Mouse (Mus musculus) intestine, postnatal 0 days (tissue): ENCODE results near the gene Neb. TPM values are rescaled to one million over a fixed set of nuclear protein-coding genes. Genes with fewer than 3 reads are reported as not detected.

Experiments used
- ATAC-seq: fragments of 200-750 bp; cut with Nextera tagmentation; 2 replicates; pipeline ENCODE4 v1.8.0; 2017; ENCODE audit warnings: mild to moderate bottlenecking, moderate TSS enrichment, moderate library complexity
- H3K27ac ChIP-seq: fragments of 300-500 bp; sonication (generic); 2 replicates; pipeline ENCODE4 v1.5.1; 2014; ENCODE audit warnings: mild to moderate bottlenecking, low read depth, low read length, moderate library complexity
- H3K27me3 ChIP-seq: fragments of 300-500 bp; sonication (generic); replicated peaks from 2 replicates; pipeline ENCODE4 v1.6.1; 2014; ENCODE audit warnings: low read length, mixed read lengths; ENCODE audit not compliant: control insufficient read depth, insufficient read depth
- H3K36me3 ChIP-seq: fragments of 300-500 bp; sonication (generic); 2 replicates; pipeline ENCODE4 v1.6.1; 2014; ENCODE audit warnings: mild to moderate bottlenecking, moderate library complexity; ENCODE audit not compliant: control insufficient read depth, insufficient read depth
- H3K4me1 ChIP-seq: fragments of 300-500 bp; sonication (generic); replicated peaks from 2 replicates; pipeline ENCODE4 v1.6.1; 2014; ENCODE audit warnings: antibody characterized with exemption, low read length, mixed read lengths; ENCODE audit not compliant: control insufficient read depth, insufficient read depth
- H3K4me2 ChIP-seq: fragments of 300-500 bp; sonication (generic); replicated peaks from 2 replicates; pipeline ENCODE4 v1.6.1; 2014; ENCODE audit warnings: low read depth, mild to moderate bottlenecking, moderate library complexity
- H3K4me3 ChIP-seq: fragments of 300-500 bp; sonication (generic); 2 replicates; pipeline ENCODE4 v1.5.1; 2014; ENCODE audit warnings: low read depth, low read length
- H3K9ac ChIP-seq: fragments of 300-500 bp; sonication (generic); 2 replicates; pipeline ENCODE4 v1.6.1; 2014; ENCODE audit warnings: mild to moderate bottlenecking, low read depth, low read length
- H3K9me3 ChIP-seq: fragments of 300-500 bp; sonication (generic); 2 replicates; pipeline ENCODE4 v1.6.1; 2016; ENCODE audit warnings: mixed run types; ENCODE audit not compliant: control insufficient read depth
- CTCF ChIP-seq: sonication (generic); IDR thresholded peaks from 2 replicates; pipeline ENCODE4 v1.5.1; 2016; ENCODE audit warnings: low read depth, mild to moderate bottlenecking, control low read depth, antibody characterized with exemption, moderate library complexity
- WGBS: fragments of 180-500 bp; shearing (Covaris S2); extraction: QIAGEN DNeasy Blood & Tissue Kit; methylation state at CpG from one replicate; pipeline ENCODE4 v1.1.7; 2014; 5-methylcytosine and 5-hydroxymethylcytosine counted together
- polyA plus RNA-seq: library from polyadenylated mRNA; unstranded; fragments of >200 nt; fragmentation: Nextera tagmentation; extraction: Ambion mirVana; gene quantifications from 2 replicates; pipeline ENCODE4 v1.2.1, GENCODE M21; 2015

Neb gene
- polyA plus RNA-seq, 1 experiment from 2014 or later = 0.10 TPM

DNA sequence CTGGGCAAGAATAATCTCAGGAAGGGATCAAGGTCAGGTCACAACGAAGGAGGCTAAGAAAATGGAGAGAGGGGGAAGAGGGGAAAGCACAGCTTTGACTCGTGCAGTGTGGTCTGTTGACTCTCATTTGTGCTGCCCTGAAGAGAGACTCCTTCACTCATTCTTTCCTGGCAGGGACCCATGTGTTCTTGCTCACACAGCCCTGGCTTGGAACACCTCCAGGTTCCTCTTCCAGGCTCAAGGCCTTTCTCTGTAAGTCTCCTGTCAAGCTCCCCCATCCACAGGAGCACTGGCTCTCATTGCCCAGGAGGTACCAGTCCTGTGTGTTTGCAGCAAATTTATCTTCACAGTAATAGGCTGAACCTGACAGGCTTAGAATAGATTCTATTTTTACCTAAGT lies 7.2 kb downstream of the Neb start:
- no peak overlapping the region for H3K9ac ChIP-seq
- no peak overlapping the region for H3K27ac ChIP-seq
- no peaks in the 10 kb centered on the region for H3K27me3 ChIP-seq
- no peak for ATAC-seq
- H3K4me1 ChIP-seq = no peaks in the 10 kb centered on the region
- no peak for TF ChIP-seq CTCF
- WGBS = 15% methylated on average over 2 of the region's 2 CpGs
- H3K4me3 ChIP-seq = no peak overlapping the region
- H3K36me3 ChIP-seq = no peaks in the 10 kb centered on the region
- no peak overlapping the region for H3K4me2 ChIP-seq
- no peaks in the 10 kb centered on the region for H3K9me3 ChIP-seq

DNA sequence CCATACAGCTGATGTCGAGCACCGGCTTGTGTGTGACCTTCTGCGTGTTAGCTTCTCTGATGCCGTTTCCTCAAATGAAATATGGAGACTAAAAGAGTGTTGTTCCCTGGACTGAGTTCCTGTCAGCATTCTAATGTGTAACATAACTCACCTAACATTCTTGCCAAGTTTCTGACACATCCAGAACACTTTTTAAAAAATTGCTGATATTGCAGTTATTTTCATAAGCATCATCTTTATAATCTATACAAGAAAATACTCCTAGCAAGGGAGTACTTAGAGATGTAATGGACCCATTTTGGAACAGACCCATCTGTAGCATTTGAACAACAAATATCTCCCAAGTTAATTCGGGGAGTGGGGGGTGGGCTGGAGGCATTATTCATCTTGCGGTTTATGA lies 8.7 kb downstream of the Neb start:
- Histone ChIP-seq H3K4me2 (no peak overlapping the region), H3K9ac (no peak overlapping the region), H3K27me3 (no peaks in the 10 kb centered on the region), H3K36me3 (no peaks in the 10 kb centered on the region), H3K4me3 (no peak overlapping the region), H3K9me3 (no peaks in the 10 kb centered on the region), H3K27ac (no peak overlapping the region), H3K4me1 (no peaks in the 10 kb centered on the region)
- no peak for ATAC-seq
- WGBS = 74% methylated on average over 6 of the region's 6 CpGs
- TF ChIP-seq CTCF = no peak

DNA sequence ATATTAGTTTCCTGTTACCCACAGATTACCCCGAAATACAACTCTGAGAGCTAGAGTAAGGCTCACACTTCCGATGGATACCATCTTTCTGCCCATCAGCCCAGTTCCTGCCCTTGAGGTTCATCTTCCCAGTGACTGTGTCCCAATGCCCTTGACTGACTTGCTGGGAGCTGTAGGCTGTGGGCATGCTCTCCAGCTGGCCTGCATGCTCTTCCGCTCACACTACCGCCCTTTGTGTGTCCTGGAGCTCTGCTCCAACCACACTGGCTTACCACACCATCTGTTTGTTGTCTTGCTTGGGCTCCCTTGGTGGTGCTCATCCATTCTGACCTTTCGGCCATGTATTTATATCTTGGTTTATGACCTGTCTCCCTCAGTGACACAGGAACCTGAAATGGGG lies 10.6 kb downstream of the Neb start:
- 90% methylated on average over 5 of the region's 5 CpGs for WGBS
- no peak overlapping the region for H3K9ac ChIP-seq

DNA sequence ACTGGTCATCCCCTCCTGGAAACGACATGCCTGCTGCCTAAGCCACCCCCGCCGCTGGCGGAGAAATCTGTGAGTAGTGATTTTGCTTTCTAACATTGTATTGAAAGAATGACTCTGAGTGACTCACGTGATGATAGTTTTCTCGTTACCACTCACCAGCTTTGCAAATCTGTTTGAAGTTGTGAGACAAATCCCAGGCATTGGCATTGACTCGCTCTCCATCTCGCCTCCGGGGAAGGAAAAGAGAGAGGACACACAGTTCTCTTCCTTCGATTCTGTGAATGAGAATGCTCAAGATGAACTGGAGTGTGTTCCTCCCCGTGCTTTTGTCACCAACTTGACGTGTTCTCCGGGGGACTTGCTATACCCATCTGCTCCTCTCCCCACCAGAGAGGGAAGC lies 11.0 kb downstream of the Neb start:
- H3K27ac ChIP-seq = no peak overlapping the region
- ATAC-seq = no peak
- no peak overlapping the region for H3K9ac ChIP-seq
- H3K4me1 ChIP-seq = no peaks in the 10 kb centered on the region
- no peaks in the 10 kb centered on the region for H3K27me3 ChIP-seq
- H3K36me3 ChIP-seq = no peaks in the 10 kb centered on the region
- H3K4me3 ChIP-seq = no peak overlapping the region
- H3K9me3 ChIP-seq = no peaks in the 10 kb centered on the region
- no peak for TF ChIP-seq CTCF
- H3K4me2 ChIP-seq = no peak overlapping the region
- 59% methylated on average over 13 of the region's 13 CpGs for WGBS

More for the DNA sequence above, 10.6 kb downstream of the Neb start:
- Histone ChIP-seq H3K9me3 (no peaks in the 10 kb centered on the region), H3K4me2 (no peak overlapping the region), H3K27ac (no peak overlapping the region), H3K36me3 (no peaks in the 10 kb centered on the region), H3K4me3 (no peak overlapping the region), H3K27me3 (no peaks in the 10 kb centered on the region), H3K4me1 (no peaks in the 10 kb centered on the region)
- TF ChIP-seq CTCF = no peak
- ATAC-seq = no peak

DNA sequence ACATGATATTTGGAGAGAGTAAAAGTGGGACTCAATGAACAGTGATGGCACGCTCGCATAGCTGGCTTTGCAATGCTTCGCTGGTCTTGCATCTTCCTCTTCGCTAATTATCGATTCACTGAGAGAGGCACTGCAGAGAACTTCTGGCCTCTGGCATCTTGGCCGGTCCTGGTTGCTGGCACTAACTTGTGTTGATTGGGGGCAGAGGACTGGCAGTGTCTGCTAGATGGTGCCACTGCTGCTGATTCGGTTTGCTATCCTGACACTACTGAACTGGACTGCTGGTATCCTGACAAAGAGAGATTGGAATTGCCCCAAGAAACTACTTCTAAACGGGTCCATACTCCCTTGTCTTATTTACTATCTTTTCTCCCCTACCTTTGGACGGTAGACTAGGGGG lies 17.2 kb downstream of the Neb start:
- Histone ChIP-seq H3K27ac (no peak overlapping the region), H3K36me3 (no peaks in the 10 kb centered on the region), H3K4me3 (no peak overlapping the region), H3K9ac (no peak overlapping the region), H3K4me2 (no peak overlapping the region), H3K4me1 (no peaks in the 10 kb centered on the region), H3K9me3 (no peaks in the 10 kb centered on the region), H3K27me3 (no peaks in the 10 kb centered on the region)
- 88% methylated on average over 9 of the region's 9 CpGs for WGBS
- no peak for TF ChIP-seq CTCF
- no peak for ATAC-seq

DNA sequence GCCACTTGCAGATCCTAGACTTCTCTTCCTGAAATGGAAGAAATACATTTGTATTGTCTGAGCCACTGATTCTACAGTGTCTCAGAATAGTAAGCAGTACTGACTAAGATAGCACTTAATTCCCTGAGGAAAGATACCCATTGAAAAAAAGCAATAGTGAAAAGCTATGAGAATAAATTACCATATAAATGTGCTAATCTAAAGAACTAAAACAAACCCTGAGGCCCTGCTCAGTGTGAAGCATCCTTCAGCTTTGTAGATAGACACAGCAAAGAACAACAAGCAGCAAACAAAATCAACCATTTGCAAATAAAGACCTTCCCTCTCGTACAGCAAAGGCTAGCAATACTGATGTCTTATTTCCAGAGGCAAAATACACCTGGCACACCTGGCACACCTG lies 18.6 kb downstream of the Neb start:
- H3K9ac ChIP-seq = no peak overlapping the region
- H3K4me1 ChIP-seq = no peaks in the 10 kb centered on the region
- no peak overlapping the region for H3K4me2 ChIP-seq
- no peaks in the 10 kb centered on the region for H3K9me3 ChIP-seq
- 82% methylated on average over 1 of the region's 1 CpGs for WGBS
- no peaks in the 10 kb centered on the region for H3K36me3 ChIP-seq
- no peak overlapping the region for H3K27ac ChIP-seq
- H3K4me3 ChIP-seq = no peak overlapping the region
- no peak for TF ChIP-seq CTCF
- no peaks in the 10 kb centered on the region for H3K27me3 ChIP-seq
- no peak for ATAC-seq

DNA sequence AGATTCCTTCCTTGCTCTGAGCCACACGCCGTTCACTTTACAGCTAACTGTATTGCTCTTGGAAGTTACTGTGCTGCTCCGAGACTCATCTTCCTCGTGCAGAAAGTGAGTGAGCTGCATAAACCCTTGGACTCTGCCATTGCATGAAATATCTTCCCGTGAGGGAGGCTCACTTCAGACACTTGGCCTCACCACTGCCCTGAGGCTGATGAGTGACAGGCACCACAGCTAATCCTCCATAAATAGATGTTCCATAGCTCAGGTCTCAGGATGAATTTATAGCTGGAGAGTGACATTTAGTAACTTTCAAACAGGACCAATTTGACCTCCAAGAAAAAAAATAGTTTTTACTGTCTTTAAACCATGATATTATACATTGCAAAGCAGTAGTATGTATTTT lies 20.1 kb downstream of the Neb start:
- Histone ChIP-seq H3K36me3 (no peaks in the 10 kb centered on the region), H3K27ac (no peak overlapping the region), H3K9me3 (no peaks in the 10 kb centered on the region), H3K9ac (no peak overlapping the region), H3K4me2 (no peak overlapping the region), H3K4me1 (no peaks in the 10 kb centered on the region), H3K27me3 (no peaks in the 10 kb centered on the region), H3K4me3 (no peak overlapping the region)
- ATAC-seq = no peak
- no peak for TF ChIP-seq CTCF
- WGBS = 76% methylated on average over 5 of the region's 5 CpGs
